Mouse (Mus musculus): ENCODE data around the gene Cables2. TPM values are rescaled to one million over a fixed set of nuclear protein-coding genes. Genes with fewer than 3 reads are reported as not detected.
A peak's percentile ranks its signal among the peaks of the same experiment; 100 is the strongest.

The Cables2 gene
- total RNA-seq (2018; cell fraction: chromatin; rRNA removed) = 10 to 100 TPM in 19 of 26 experiments, 1 to 10 TPM in 7; 5.2 to 29.8 (median 13.5) TPM
- total RNA-seq (2018; cell fraction: cytosol; rRNA removed) = 1 to 10 TPM; 5.2 to 9.4 (median 7.7) TPM
- 10 to 100 TPM in 19 of 26 experiments, 1 to 10 TPM in 7; 5.2 to 27.0 (median 13.7) TPM for total RNA-seq (2018; cell fraction: nucleus; rRNA removed)
- 5.9 to 8.4 TPM (median 6.4 TPM) in 3 replicates for polyA plus RNA-seq (2018)

- no peaks in the 10 kb centered on the region for H3K79me2 ChIP-seq (ENCODE audit: inconsistent target)
- H3K4me3 ChIP-seq (ENCODE audit: inconsistent target) = peak within 1 kb of the TSS; percentile 39
- H3K36me3 ChIP-seq (ENCODE audit: inconsistent target) = no peaks in the 10 kb centered on the region
- no peak within 1 kb of the TSS for H3K27ac ChIP-seq
- 1% methylated on average over 67 of the region's 68 CpGs for WGBS (ENCODE audit: missing documents)
Observed at GRCm38 (mm10) chr2:180273394-180274244, at the start of gene Cables2. Cables2 (minus strand) TSS chr2:180273496.

- no peak overlapping the region for H3K27ac ChIP-seq
- no peaks in the 10 kb centered on the region for H3K36me3 ChIP-seq (ENCODE audit: inconsistent target)
- no peaks in the 10 kb centered on the region for H3K79me2 ChIP-seq (ENCODE audit: inconsistent target)
- no peak overlapping the region for H3K4me3 ChIP-seq (ENCODE audit: inconsistent target)
- 72% methylated on average over 14 of the region's 14 CpGs for WGBS (ENCODE audit: missing documents)
Observed at GRCm38 (mm10) chr2:180322674-180323355, 49.5 kb upstream of the Cables2 start.

- Histone ChIP-seq H3K36me3 (ENCODE audit: inconsistent target) (no peaks in the 10 kb centered on the region), H3K79me2 (ENCODE audit: inconsistent target) (no peaks in the 10 kb centered on the region), H3K4me3 (ENCODE audit: inconsistent target) (no peak overlapping the region), H3K27ac (no peak overlapping the region)
- 82% methylated on average over 4 of the region's 4 CpGs for WGBS (ENCODE audit: missing documents)
Observed at GRCm38 (mm10) chr2:180320216-180320615, 46.9 kb upstream of the Cables2 start.

- H3K27ac ChIP-seq = no peak overlapping the region
- no peaks in the 10 kb centered on the region for H3K36me3 ChIP-seq (ENCODE audit: inconsistent target)
- 87% methylated on average over 7 of the region's 7 CpGs for WGBS (ENCODE audit: missing documents)
- H3K79me2 ChIP-seq (ENCODE audit: inconsistent target) = no peaks in the 10 kb centered on the region
- no peak overlapping the region for H3K4me3 ChIP-seq (ENCODE audit: inconsistent target)
Observed at GRCm38 (mm10) chr2:180317591-180317990, 44.3 kb upstream of the Cables2 start.

GRCm38 (mm10) chr2:180314292-180314691, 41.0 kb upstream of the Cables2 start:
- H3K79me2 ChIP-seq (ENCODE audit: inconsistent target) = no peaks in the 10 kb centered on the region
- H3K4me3 ChIP-seq (ENCODE audit: inconsistent target) = no peak overlapping the region
- WGBS (ENCODE audit: missing documents) = 90% methylated on average over 2 of the region's 2 CpGs
- no peak overlapping the region for H3K27ac ChIP-seq
- no peaks in the 10 kb centered on the region for H3K36me3 ChIP-seq (ENCODE audit: inconsistent target)

GRCm38 (mm10) chr2:180311147-180311546, 37.9 kb upstream of the Cables2 start:
- Histone ChIP-seq H3K36me3 (ENCODE audit: inconsistent target) (no peaks in the 10 kb centered on the region), H3K27ac (no peak overlapping the region)
- WGBS (ENCODE audit: missing documents) = 88% methylated on average over 4 of the region's 4 CpGs

GRCm38 (mm10) chr2:180307680-180308079, 34.4 kb upstream of the Cables2 start:
- WGBS (ENCODE audit: missing documents) = 44% methylated on average over 2 of the region's 2 CpGs
- no peak overlapping the region for H3K27ac ChIP-seq
- H3K36me3 ChIP-seq (ENCODE audit: inconsistent target) = no peaks in the 10 kb centered on the region
- H3K4me3 ChIP-seq (ENCODE audit: inconsistent target) = no peak overlapping the region
- H3K79me2 ChIP-seq (ENCODE audit: inconsistent target) = no peaks in the 10 kb centered on the region

More at GRCm38 (mm10) chr2:180311147-180311546, 37.9 kb upstream of the Cables2 start:
- Histone ChIP-seq H3K4me3 (ENCODE audit: inconsistent target) (no peak overlapping the region), H3K79me2 (ENCODE audit: inconsistent target) (no peaks in the 10 kb centered on the region)

- H3K36me3 ChIP-seq (ENCODE audit: inconsistent target) = no peaks in the 10 kb centered on the region
- no peak overlapping the region for H3K27ac ChIP-seq
- H3K4me3 ChIP-seq (ENCODE audit: inconsistent target) = no peak overlapping the region
- 89% methylated on average over 8 of the region's 8 CpGs for WGBS (ENCODE audit: missing documents)
- H3K79me2 ChIP-seq (ENCODE audit: inconsistent target) = no peaks in the 10 kb centered on the region
Observed at GRCm38 (mm10) chr2:180306423-180307168, 33.3 kb upstream of the Cables2 start.

- no peaks in the 10 kb centered on the region for H3K79me2 ChIP-seq (ENCODE audit: inconsistent target)
- no peaks in the 10 kb centered on the region for H3K36me3 ChIP-seq (ENCODE audit: inconsistent target)
- 86% methylated on average over 2 of the region's 2 CpGs for WGBS (ENCODE audit: missing documents)
- no peak overlapping the region for H3K27ac ChIP-seq
- H3K4me3 ChIP-seq (ENCODE audit: inconsistent target) = no peak overlapping the region
Observed at GRCm38 (mm10) chr2:180306009-180306408, 32.7 kb upstream of the Cables2 start.

GRCm38 (mm10) chr2:180305490-180305889, 32.2 kb upstream of the Cables2 start:
- Histone ChIP-seq H3K27ac (no peak overlapping the region), H3K79me2 (ENCODE audit: inconsistent target) (no peaks in the 10 kb centered on the region), H3K36me3 (ENCODE audit: inconsistent target) (no peaks in the 10 kb centered on the region), H3K4me3 (ENCODE audit: inconsistent target) (no peak overlapping the region)
- WGBS (ENCODE audit: missing documents) = 77% methylated on average over 3 of the region's 3 CpGs

- WGBS (ENCODE audit: missing documents) = 73% methylated on average over 4 of the region's 4 CpGs
- Histone ChIP-seq H3K36me3 (ENCODE audit: inconsistent target) (no peaks in the 10 kb centered on the region), H3K4me3 (ENCODE audit: inconsistent target) (no peak overlapping the region), H3K79me2 (ENCODE audit: inconsistent target) (no peaks in the 10 kb centered on the region), H3K27ac (no peak overlapping the region)
Observed at GRCm38 (mm10) chr2:180304554-180304953, 31.3 kb upstream of the Cables2 start.

- Histone ChIP-seq H3K4me3 (ENCODE audit: inconsistent target) (no peak overlapping the region), H3K27ac (no peak overlapping the region), H3K36me3 (ENCODE audit: inconsistent target) (no peaks in the 10 kb centered on the region), H3K79me2 (ENCODE audit: inconsistent target) (no peaks in the 10 kb centered on the region)
- 92% methylated on average over 12 of the region's 12 CpGs for WGBS (ENCODE audit: missing documents)
Observed at GRCm38 (mm10) chr2:180303468-180303867, 30.2 kb upstream of the Cables2 start.

- no peak overlapping the region for H3K4me3 ChIP-seq (ENCODE audit: inconsistent target)
- no peaks in the 10 kb centered on the region for H3K79me2 ChIP-seq (ENCODE audit: inconsistent target)
- no peak overlapping the region for H3K27ac ChIP-seq
- no peaks in the 10 kb centered on the region for H3K36me3 ChIP-seq (ENCODE audit: inconsistent target)
- WGBS (ENCODE audit: missing documents) = 89% methylated on average over 4 of the region's 4 CpGs
Observed at GRCm38 (mm10) chr2:180302201-180302600, 28.9 kb upstream of the Cables2 start.

GRCm38 (mm10) chr2:180300771-180301170, 27.5 kb upstream of the Cables2 start:
- Histone ChIP-seq H3K27ac (no peak overlapping the region), H3K79me2 (ENCODE audit: inconsistent target) (no peaks in the 10 kb centered on the region), H3K36me3 (ENCODE audit: inconsistent target) (no peaks in the 10 kb centered on the region), H3K4me3 (ENCODE audit: inconsistent target) (no peak overlapping the region)
- WGBS (ENCODE audit: missing documents) = 81% methylated on average over 5 of the region's 5 CpGs
